Mouse (Mus musculus): ENCODE data around the gene Vwa1.
"Not testable (repeated sequence)": the region's sequence is repeated elsewhere in the genome, so short reads cannot be mapped to it uniquely, and the experiment has no call there.

The Vwa1 gene

GRCm38 (mm10) chr4:155774280-155774754, at the start of gene Vwa1:
Gene Vwa1, minus strand, starts transcription at chr4:155774698.
- DNase-seq, result peak; percentile 93

GRCm38 (mm10) chr4:155823443-155823842, 48.9 kb upstream of the Vwa1 start:
- DNase-seq, result no peak

- DNase-seq, result peak in 1 of 2 experiments; percentile 45
These were observed 46.5 kb upstream of the Vwa1 start for GRCm38 (mm10) chr4:155821025-155821424.

- no peak for DNase-seq
These were observed 43.0 kb upstream of the Vwa1 start for GRCm38 (mm10) chr4:155817533-155817932.

GRCm38 (mm10) chr4:155812665-155813181, 38.2 kb upstream of the Vwa1 start:
- DNase-seq, result peak; percentile 50 to 57

GRCm38 (mm10) chr4:155811929-155812664, 37.6 kb upstream of the Vwa1 start, which contains the start of gene Ccnl2:
Gene Ccnl2, plus strand, starts transcription at chr4:155812489.
- DNase-seq, result peak; percentile 94 to 97

GRCm38 (mm10) chr4:155807841-155808240, 33.3 kb upstream of the Vwa1 start:
- no peak for DNase-seq

- peak; percentile 97 to 98 for DNase-seq
These were observed 29.0 kb upstream of the Vwa1 start for GRCm38 (mm10) chr4:155803340-155804041.

- no peak for DNase-seq
These were observed 28.3 kb upstream of the Vwa1 start, which contains the start of gene Mrpl20 for GRCm38 (mm10) chr4:155802741-155803339. Gene Mrpl20, plus strand, starts transcription at chr4:155802878.

- no peak for DNase-seq
These were observed 27.6 kb upstream of the Vwa1 start for GRCm38 (mm10) chr4:155802075-155802474.

- DNase-seq, result no peak
These were observed 19.2 kb upstream of the Vwa1 start for GRCm38 (mm10) chr4:155793730-155794129.

GRCm38 (mm10) chr4:155791240-155791933, 16.9 kb upstream of the Vwa1 start:
- no peak for DNase-seq

GRCm38 (mm10) chr4:155790650-155791161, 16.2 kb upstream of the Vwa1 start:
- no peak for DNase-seq

GRCm38 (mm10) chr4:155790021-155790489, 15.6 kb upstream of the Vwa1 start, which contains the start of gene Ankrd65:
Gene Ankrd65, plus strand, starts transcription at chr4:155790439.
- no peak for DNase-seq

- DNase-seq, result not testable (repeated sequence)
These were observed 14.3 kb upstream of the Vwa1 start for GRCm38 (mm10) chr4:155788833-155789232.

GRCm38 (mm10) chr4:155788300-155788699, 13.8 kb upstream of the Vwa1 start:
- DNase-seq, result no peak

- no peak for DNase-seq
These were observed 11.3 kb upstream of the Vwa1 start, which contains the start of gene Tmem88b for GRCm38 (mm10) chr4:155785819-155786218. Gene Tmem88b, minus strand, starts transcription at chr4:155785874.

GRCm38 (mm10) chr4:155785246-155785645, 10.7 kb upstream of the Vwa1 start:
- no peak for DNase-seq

GRCm38 (mm10) chr4:155784081-155784701, 9.7 kb upstream of the Vwa1 start:
- peak; percentile 86 to 87 for DNase-seq

- DNase-seq, result no peak
These were observed 9.1 kb upstream of the Vwa1 start for GRCm38 (mm10) chr4:155783486-155784080.

GRCm38 (mm10) chr4:155780895-155781294, 6.4 kb upstream of the Vwa1 start:
- DNase-seq, result peak in 1 of 2 experiments; percentile 64
